Mouse (Mus musculus) limb, embryonic 13.5 days (tissue): ENCODE measurements around the gene Ccdc188. TPM values are rescaled to one million over a fixed set of nuclear protein-coding genes. Genes with fewer than 3 reads are reported as not detected.

Source experiments
- ATAC-seq: fragments of 200-750 bp; cut with Nextera tagmentation; 2 replicates; pipeline ENCODE4 v1.8.0; 2017; ENCODE audit warnings: low read depth, moderate number of reproducible peaks, moderate TSS enrichment; ENCODE audit not compliant: low FRiP score
- H3K27ac ChIP-seq: fragments of 300-500 bp; sonication (generic); 2 replicates; pipeline ENCODE4 v1.5.1; 2015; ENCODE audit warnings: inconsistent platforms, mild to moderate bottlenecking, moderate library complexity
- H3K27me3 ChIP-seq: fragments of 300-500 bp; sonication (generic); 2 replicates; pipeline ENCODE4 v1.6.1; 2015; ENCODE audit warnings: mild to moderate bottlenecking, inconsistent platforms
- H3K36me3 ChIP-seq: fragments of 300-500 bp; sonication (generic); 2 replicates; pipeline ENCODE4 v1.6.1; 2015; ENCODE audit warnings: inconsistent platforms, mild to moderate bottlenecking, moderate library complexity
- H3K4me1 ChIP-seq: fragments of 300-500 bp; sonication (generic); 2 replicates; pipeline ENCODE4 v1.6.1; 2015; ENCODE audit warnings: inconsistent platforms
- H3K4me2 ChIP-seq: fragments of 300-500 bp; sonication (generic); replicated peaks from 2 replicates; pipeline ENCODE4 v1.6.1; 2015; ENCODE audit warnings: inconsistent platforms, mild to moderate bottlenecking, moderate library complexity
- H3K4me3 ChIP-seq: fragments of 300-500 bp; sonication (generic); 2 replicates; pipeline ENCODE4 v1.5.1; 2015; ENCODE audit warnings: moderate library complexity, mild to moderate bottlenecking, inconsistent platforms
- H3K9ac ChIP-seq: fragments of 300-500 bp; sonication (generic); 2 replicates; pipeline ENCODE4 v1.6.1; 2015; ENCODE audit warnings: mild to moderate bottlenecking, inconsistent platforms
- H3K9me3 ChIP-seq: fragments of 300-500 bp; sonication (generic); 2 replicates; pipeline ENCODE4 v1.6.1; 2016; ENCODE audit warnings: inconsistent platforms
- WGBS: fragments of 180-500 bp; shearing (Covaris S2); methylation state at CpG from one replicate; pipeline ENCODE4 v1.1.7; 2015; 5-methylcytosine and 5-hydroxymethylcytosine counted together
- polyA plus RNA-seq: library from polyadenylated mRNA; unstranded; fragments of >200 nt; fragmentation: Nextera tagmentation; extraction: Ambion mirVana; gene quantifications from 2 replicates; pipeline ENCODE4 v1.2.1, GENCODE M21; 2015

Ccdc188 gene
- polyA plus RNA-seq, 1 experiment from 2014 or later = not detected

GRCm38 (mm10) chr16:18203430-18204091, 14.1 kb upstream of the Ccdc188 start:
- Histone ChIP-seq H3K9me3 (no peaks in the 10 kb centered on the region), H3K4me1 (peaks cover 40% of the 10 kb centered on the region), H3K4me2 (no peak overlapping the region), H3K4me3 (no peak overlapping the region), H3K9ac (no peak overlapping the region), H3K27me3 (peaks cover 34% of the 10 kb centered on the region), H3K27ac (no peak overlapping the region), H3K36me3 (no peaks in the 10 kb centered on the region)
- 11% methylated on average over 7 of the region's 7 CpGs for WGBS
- ATAC-seq = no peak

- H3K27me3 ChIP-seq = peaks cover 28% of the 10 kb centered on the region
- H3K27ac ChIP-seq = no peak overlapping the region
- ATAC-seq = 0 out of 2 replicates have a peak, but pooled peaks have one; percentile 21
- H3K9me3 ChIP-seq = no peaks in the 10 kb centered on the region
- no peaks in the 10 kb centered on the region for H3K36me3 ChIP-seq
- 0 out of 2 replicates have a peak overlapping the region, but pooled peaks have one; percentile 31 for H3K9ac ChIP-seq
- WGBS = 24% methylated on average over 8 of the region's 8 CpGs
- no peak overlapping the region for H3K4me2 ChIP-seq
- no peak overlapping the region for H3K4me3 ChIP-seq
- H3K4me1 ChIP-seq = peaks cover 19% of the 10 kb centered on the region
Observed at GRCm38 (mm10) chr16:18210701-18211416, 6.8 kb upstream of the Ccdc188 start.

GRCm38 (mm10) chr16:18211417-18212171, 6.1 kb upstream of the Ccdc188 start:
- ATAC-seq = peak; percentile 12; the same call in 1 of the 2 replicates
- Histone ChIP-seq H3K27ac (no peak overlapping the region), H3K9me3 (no peaks in the 10 kb centered on the region), H3K4me3 (no peak overlapping the region), H3K27me3 (peaks cover 28% of the 10 kb centered on the region), H3K36me3 (no peaks in the 10 kb centered on the region), H3K4me1 (peaks cover 19% of the 10 kb centered on the region), H3K4me2 (no peak overlapping the region), H3K9ac (no peak overlapping the region)
- 44% methylated on average over 10 of the region's 10 CpGs for WGBS

GRCm38 (mm10) chr16:18213689-18214088, 4.0 kb upstream of the Ccdc188 start:
- H3K9ac ChIP-seq = no peak overlapping the region
- H3K4me2 ChIP-seq = no peak overlapping the region
- WGBS = 46% methylated on average over 6 of the region's 6 CpGs
- no peaks in the 10 kb centered on the region for H3K36me3 ChIP-seq
- no peak for ATAC-seq
- H3K4me1 ChIP-seq = peaks cover 23% of the 10 kb centered on the region
- no peak overlapping the region for H3K27ac ChIP-seq
- peaks cover 21% of the 10 kb centered on the region for H3K27me3 ChIP-seq
- H3K4me3 ChIP-seq = no peak overlapping the region
- H3K9me3 ChIP-seq = no peaks in the 10 kb centered on the region

- Histone ChIP-seq H3K9ac (no peak overlapping the region), H3K36me3 (no peaks in the 10 kb centered on the region), H3K4me2 (no peak overlapping the region), H3K4me3 (no peak overlapping the region), H3K27me3 (peaks cover 11% of the 10 kb centered on the region), H3K4me1 (peaks cover 35% of the 10 kb centered on the region), H3K27ac (no peak overlapping the region), H3K9me3 (no peaks in the 10 kb centered on the region)
- no peak for ATAC-seq
- 86% methylated on average over 7 of the region's 7 CpGs for WGBS
Observed at GRCm38 (mm10) chr16:18214858-18215257, 2.8 kb upstream of the Ccdc188 start.

GRCm38 (mm10) chr16:18218580-18218996, 909 bp downstream of the Ccdc188 start:
- 69% methylated on average over 9 of the region's 9 CpGs for WGBS
- H3K27ac ChIP-seq = no peak overlapping the region; the same call in 1 of the 2 replicates
- H3K4me2 ChIP-seq = no peak overlapping the region
- H3K36me3 ChIP-seq = peaks cover 25% of the 10 kb centered on the region
- H3K27me3 ChIP-seq = no peaks in the 10 kb centered on the region
- ATAC-seq = no peak
- no peak overlapping the region for H3K4me3 ChIP-seq
- no peaks in the 10 kb centered on the region for H3K9me3 ChIP-seq
- peak overlapping the region; percentile 13; the same call in 1 of the 2 replicates for H3K9ac ChIP-seq
- peaks cover 37% of the 10 kb centered on the region for H3K4me1 ChIP-seq

GRCm38 (mm10) chr16:18220001-18220400, 2.3 kb downstream of the Ccdc188 start:
- Histone ChIP-seq H3K9me3 (no peaks in the 10 kb centered on the region), H3K36me3 (peaks cover 39% of the 10 kb centered on the region), H3K4me2 (no peak overlapping the region), H3K27me3 (no peaks in the 10 kb centered on the region), H3K4me1 (peaks cover 27% of the 10 kb centered on the region), H3K27ac (peak overlapping the region; percentile 66; the same call in 1 of the 2 replicates), H3K9ac (no peak overlapping the region), H3K4me3 (no peak overlapping the region)
- ATAC-seq = peak; percentile 83
- WGBS = 40% methylated on average over 8 of the region's 8 CpGs

- H3K36me3 ChIP-seq = peaks cover 49% of the 10 kb centered on the region
- ATAC-seq = no peak
- H3K4me2 ChIP-seq = no peak overlapping the region
- H3K27me3 ChIP-seq = no peaks in the 10 kb centered on the region
- WGBS = 88% methylated on average over 6 of the region's 6 CpGs
- no peak overlapping the region for H3K9ac ChIP-seq
- H3K27ac ChIP-seq = no peak overlapping the region
- no peak overlapping the region for H3K4me3 ChIP-seq
- H3K9me3 ChIP-seq = no peaks in the 10 kb centered on the region
- peaks cover 27% of the 10 kb centered on the region for H3K4me1 ChIP-seq
Observed at GRCm38 (mm10) chr16:18220856-18221542, 3.3 kb downstream of the Ccdc188 start.

- Histone ChIP-seq H3K36me3 (peaks cover 54% of the 10 kb centered on the region), H3K27ac (no peak overlapping the region)
- ATAC-seq = no peak
Observed at GRCm38 (mm10) chr16:18221543-18221898, 3.8 kb downstream of the Ccdc188 start.

GRCm38 (mm10) chr16:18222188-18222587, 4.5 kb downstream of the Ccdc188 start:
- Histone ChIP-seq H3K9ac (no peak overlapping the region), H3K27ac (no peak overlapping the region), H3K36me3 (peaks cover 61% of the 10 kb centered on the region), H3K9me3 (no peaks in the 10 kb centered on the region), H3K4me1 (peaks cover 27% of the 10 kb centered on the region), H3K4me3 (no peak overlapping the region), H3K4me2 (no peak overlapping the region), H3K27me3 (no peaks in the 10 kb centered on the region)
- 87% methylated on average over 11 of the region's 11 CpGs for WGBS
- no peak for ATAC-seq

More at GRCm38 (mm10) chr16:18221543-18221898, 3.8 kb downstream of the Ccdc188 start:
- no peak overlapping the region for H3K4me3 ChIP-seq
- H3K4me2 ChIP-seq = no peak overlapping the region
- H3K27me3 ChIP-seq = no peaks in the 10 kb centered on the region
- H3K9me3 ChIP-seq = no peaks in the 10 kb centered on the region
- H3K9ac ChIP-seq = no peak overlapping the region
- peaks cover 27% of the 10 kb centered on the region for H3K4me1 ChIP-seq
- 81% methylated on average over 11 of the region's 11 CpGs for WGBS

GRCm38 (mm10) chr16:18227187-18227586, 9.5 kb downstream of the Ccdc188 start:
- no peaks in the 10 kb centered on the region for H3K27me3 ChIP-seq
- no peaks in the 10 kb centered on the region for H3K9me3 ChIP-seq
- no peak overlapping the region for H3K4me2 ChIP-seq
- peaks cover 21% of the 10 kb centered on the region for H3K4me1 ChIP-seq
- no peak overlapping the region for H3K27ac ChIP-seq
- ATAC-seq = no peak
- no peak overlapping the region for H3K9ac ChIP-seq
- no peak overlapping the region for H3K4me3 ChIP-seq
- peaks cover 66% of the 10 kb centered on the region for H3K36me3 ChIP-seq
- 91% methylated on average over 13 of the region's 13 CpGs for WGBS
